Mouse (Mus musculus) heart, embryonic 11.5 days (tissue): ENCODE measurements around the gene Sema4g. TPM values are rescaled to one million over a fixed set of nuclear protein-coding genes. Genes with fewer than 3 reads are reported as not detected.

Experiments used
- ATAC-seq: fragments of 200-750 bp; cut with Nextera tagmentation; replicated peaks from 2 replicates; pipeline ENCODE4 v1.8.0; 2017; ENCODE audit warnings: moderate library complexity; ENCODE audit not compliant: insufficient number of reproducible peaks, low FRiP score, low TSS enrichment
- H3K27ac ChIP-seq: fragments of 300-500 bp; sonication (generic); 2 replicates; pipeline ENCODE4 v1.5.1; 2014; ENCODE audit warnings: mild to moderate bottlenecking, low read depth, low read length
- H3K27me3 ChIP-seq: fragments of 300-500 bp; sonication (generic); 2 replicates; pipeline ENCODE4 v1.6.1; 2014; ENCODE audit warnings: mild to moderate bottlenecking, low read length, mixed read lengths; ENCODE audit not compliant: control insufficient read depth, insufficient read depth
- H3K36me3 ChIP-seq: fragments of 300-500 bp; sonication (generic); 2 replicates; pipeline ENCODE4 v1.6.1; 2014; ENCODE audit warnings: mild to moderate bottlenecking, low read length, moderate library complexity, mixed read lengths; ENCODE audit not compliant: control insufficient read depth, insufficient read depth
- H3K4me1 ChIP-seq: fragments of 300-500 bp; sonication (generic); 2 replicates; pipeline ENCODE4 v1.6.1; 2014; ENCODE audit warnings: low read length; ENCODE audit not compliant: control insufficient read depth, insufficient read depth
- H3K4me2 ChIP-seq: fragments of 300-500 bp; sonication (generic); 2 replicates; pipeline ENCODE4 v1.6.1; 2014; ENCODE audit warnings: mild to moderate bottlenecking, moderate library complexity
- H3K4me3 ChIP-seq: fragments of 300-500 bp; sonication (generic); 2 replicates; pipeline ENCODE4 v1.5.1; 2014; ENCODE audit warnings: low read depth, low read length
- H3K9ac ChIP-seq: fragments of 300-500 bp; sonication (generic); 2 replicates; pipeline ENCODE4 v1.6.1; 2014; ENCODE audit warnings: mild to moderate bottlenecking, low read depth, low read length, moderate library complexity
- H3K9me3 ChIP-seq: fragments of 300-500 bp; sonication (generic); replicated peaks from 2 replicates; pipeline ENCODE4 v1.6.1; 2016; ENCODE audit warnings: low read length; ENCODE audit not compliant: control insufficient read depth
- WGBS: fragments of 180-500 bp; shearing (Covaris S2); extraction: QIAGEN DNeasy Blood & Tissue Kit; methylation state at CpG from one replicate; pipeline ENCODE4 v1.1.7; 2014; ENCODE audit not compliant: insufficient replicate concordance; 5-methylcytosine and 5-hydroxymethylcytosine counted together
- polyA plus RNA-seq: library from polyadenylated mRNA; unstranded; fragments of >200 nt; fragmentation: Nextera tagmentation; extraction: Ambion mirVana; gene quantifications from 2 replicates; pipeline ENCODE4 v1.2.1, GENCODE M21; 2014

Sema4g gene
- polyA plus RNA-seq, 1 experiment from 2014 or later: 1.4 TPM

DNA sequence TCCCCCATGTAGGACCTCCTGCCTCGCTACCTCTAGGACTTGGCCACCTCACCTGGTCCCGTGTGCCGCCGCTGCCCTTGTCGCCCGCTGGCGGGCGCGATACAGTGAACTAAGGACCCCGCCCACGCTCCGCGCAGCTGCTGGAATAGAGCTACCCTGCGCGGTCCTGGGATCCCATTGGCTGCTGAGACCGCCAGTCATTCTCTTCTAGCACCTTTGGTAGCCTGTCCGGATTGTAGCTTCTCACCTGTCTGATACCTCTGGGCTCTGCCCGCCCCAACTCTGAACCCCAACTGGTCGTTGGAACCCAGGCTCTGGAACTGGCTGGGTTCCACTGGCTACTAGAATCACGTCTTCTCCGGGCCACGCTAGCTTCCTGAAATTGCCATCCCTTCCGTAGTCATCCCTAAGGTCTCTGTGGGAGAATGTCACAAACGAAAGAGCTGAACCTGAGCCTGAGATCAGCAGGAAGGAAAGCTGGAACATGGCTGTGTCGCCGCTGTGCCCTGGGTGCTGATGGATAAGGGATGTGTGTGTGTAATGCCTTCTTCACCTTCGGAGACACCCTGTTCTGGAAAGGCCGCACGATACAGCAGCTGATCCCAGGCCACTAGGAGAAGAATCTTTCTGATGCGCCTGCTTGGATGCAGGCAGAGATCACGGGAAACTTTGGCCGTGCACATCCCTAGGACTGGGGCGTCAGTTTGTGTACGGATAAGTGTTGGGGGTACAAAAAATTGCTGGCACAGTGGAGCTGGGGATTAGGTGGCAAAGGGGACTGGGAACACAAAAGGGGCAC, 57.8 kb downstream of the Sema4g start:
- WGBS: 3% methylated on average over 34 of the region's 34 CpGs

DNA sequence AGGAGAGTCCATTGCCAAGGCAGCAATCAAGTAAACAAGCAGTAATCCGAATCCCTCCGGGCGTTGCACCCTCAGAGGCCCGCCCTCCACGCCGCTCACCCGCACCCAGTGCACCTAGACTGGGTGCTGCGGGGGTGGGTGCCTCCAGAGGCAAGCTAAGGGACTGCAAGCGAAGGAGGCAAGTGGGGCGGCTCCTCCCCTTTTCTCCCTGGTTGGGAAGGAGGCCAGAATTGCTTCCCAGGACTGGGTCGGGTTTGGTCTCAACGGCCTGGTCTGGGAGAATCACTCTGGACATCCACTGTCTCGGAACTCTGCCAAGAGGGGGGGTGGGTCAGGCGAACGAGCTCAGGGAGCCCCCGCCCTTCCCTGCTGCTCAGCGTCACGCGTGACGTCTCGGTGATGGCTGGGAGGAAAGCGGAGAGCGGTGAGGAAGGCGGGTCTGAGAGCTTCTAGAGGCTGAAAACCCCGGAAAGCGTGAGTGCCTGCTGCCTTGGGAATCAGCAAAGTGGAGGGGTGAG, 58.6 kb downstream of the Sema4g start, which contains the start of gene Sfxn3:
Gene Sfxn3, plus strand, starts transcription at position 87 of the 518 bp plus-strand sequence.
- H3K4me2 ChIP-seq: peak within 1 kb of the TSS; percentile 84

More for the DNA sequence above, 57.8 kb downstream of the Sema4g start:
- peak overlapping the region; percentile 74 for H3K9ac ChIP-seq
- no peaks in the 10 kb centered on the region for H3K9me3 ChIP-seq
- 0 out of 2 replicates have a peak, but pooled peaks have one; percentile 33 for ATAC-seq
- peak overlapping the region; percentile 84 for H3K4me2 ChIP-seq
- peaks cover 14% of the 10 kb centered on the region for H3K4me1 ChIP-seq
- peak overlapping the region; percentile 78 for H3K27ac ChIP-seq
- H3K4me3 ChIP-seq: peak overlapping the region; percentile 57
- H3K36me3 ChIP-seq: no peaks in the 10 kb centered on the region
- peaks cover 37% of the 10 kb centered on the region for H3K27me3 ChIP-seq

DNA sequence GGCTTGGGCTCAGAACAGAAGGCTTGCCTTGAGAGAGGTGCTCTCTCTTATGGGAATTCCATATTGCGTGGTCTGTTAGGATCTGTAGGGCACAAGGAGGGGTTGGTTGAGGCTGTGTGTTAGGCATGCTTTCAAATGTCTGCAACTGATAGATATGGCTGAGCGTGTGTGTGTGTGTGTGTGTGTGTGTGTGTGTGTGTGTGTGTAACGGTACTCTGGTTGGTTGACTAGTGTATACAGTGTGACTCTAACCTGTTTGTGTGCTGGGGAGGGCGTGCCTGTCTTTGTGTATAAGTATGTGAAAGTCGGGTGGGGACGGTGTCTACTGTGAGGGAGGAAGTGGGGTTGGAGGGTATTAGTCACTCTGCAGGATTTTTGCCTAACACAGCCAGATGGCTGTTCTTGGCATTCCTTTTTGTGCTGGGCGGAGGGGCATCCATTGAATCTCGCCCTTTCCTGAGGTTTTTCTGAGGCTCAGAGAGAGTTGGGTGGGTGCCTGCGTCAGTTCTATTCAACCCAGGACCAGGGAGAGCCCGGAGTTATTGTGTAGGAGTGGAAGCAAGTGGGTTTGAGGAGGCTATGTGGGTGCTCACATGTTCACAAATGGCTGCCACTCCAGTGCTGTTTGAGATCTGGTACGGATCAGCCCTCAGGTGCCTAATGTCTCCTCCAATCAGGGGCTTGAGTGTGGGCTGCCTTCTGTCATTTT, 59.2 kb downstream of the Sema4g start:
- peak overlapping the region; percentile 78 for H3K27ac ChIP-seq
- H3K36me3 ChIP-seq: no peaks in the 10 kb centered on the region; the same call in 1 of the 2 replicates
- peak overlapping the region; percentile 84 for H3K4me2 ChIP-seq
- H3K4me1 ChIP-seq: peaks cover 14% of the 10 kb centered on the region
- H3K27me3 ChIP-seq: peaks cover 32% of the 10 kb centered on the region
- ATAC-seq: peak; percentile 44
- no peaks in the 10 kb centered on the region for H3K9me3 ChIP-seq
- peak overlapping the region; percentile 74 for H3K9ac ChIP-seq
- peak overlapping the region; percentile 57 for H3K4me3 ChIP-seq
- 36% methylated on average over 11 of the region's 11 CpGs for WGBS

More for the DNA sequence above, 58.6 kb downstream of the Sema4g start, which contains the start of gene Sfxn3:
- Histone ChIP-seq H3K4me1 (peaks cover 14% of the 10 kb centered on the region), H3K36me3 (no peaks in the 10 kb centered on the region), H3K9ac (peak within 1 kb of the TSS; percentile 74), H3K9me3 (no peaks in the 10 kb centered on the region), H3K27me3 (peaks cover 32% of the 10 kb centered on the region), H3K4me3 (peak within 1 kb of the TSS; percentile 57), H3K27ac (peak within 1 kb of the TSS; percentile 78)
- under 1% methylated on average over 26 of the region's 26 CpGs for WGBS
- peak; percentile 76 for ATAC-seq

DNA sequence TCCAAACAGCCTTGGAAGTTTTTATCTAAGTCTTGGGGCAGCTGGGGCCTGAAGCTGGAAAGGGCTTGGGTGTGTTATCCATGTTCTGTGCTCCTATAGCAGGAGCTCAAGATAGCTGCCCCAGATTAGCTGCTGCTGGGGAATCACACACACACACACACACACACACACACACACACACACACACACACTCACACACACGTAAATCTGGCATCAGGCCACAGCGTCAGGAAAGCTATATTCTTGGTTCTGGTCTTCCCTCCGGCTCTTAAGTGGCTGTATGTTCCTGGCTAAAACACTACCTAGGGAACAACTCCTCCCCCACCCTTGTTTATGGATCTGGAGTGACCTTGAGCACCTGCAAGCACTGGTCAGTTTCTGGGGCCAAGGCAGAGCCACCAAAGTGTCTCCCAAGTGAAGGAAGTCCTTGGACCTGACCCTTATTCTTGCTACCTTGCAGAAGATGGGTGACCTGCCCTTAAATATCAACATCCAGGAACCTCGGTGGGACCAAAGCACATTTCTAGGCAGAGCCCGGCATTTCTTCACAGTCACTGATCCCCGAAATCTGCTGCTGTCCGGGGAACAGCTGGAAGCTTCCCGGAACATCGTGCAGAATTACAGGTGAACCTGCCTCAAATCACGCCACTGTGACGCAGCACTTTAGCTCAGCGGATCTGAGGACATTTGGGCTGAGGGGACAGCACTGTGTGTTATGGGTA, 59.9 kb downstream of the Sema4g start:
- H3K36me3 ChIP-seq: peaks cover 4% of the 10 kb centered on the region; the same call in 1 of the 2 replicates
- H3K27me3 ChIP-seq: peaks cover 25% of the 10 kb centered on the region
- H3K27ac ChIP-seq: peak overlapping the region; percentile 78
- peak overlapping the region; percentile 57; the same call in 1 of the 2 replicates for H3K4me3 ChIP-seq
- peaks cover 14% of the 10 kb centered on the region for H3K4me1 ChIP-seq
- H3K9ac ChIP-seq: peak overlapping the region; percentile 74; the same call in 1 of the 2 replicates
- no peak for ATAC-seq
- WGBS: 71% methylated on average over 12 of the region's 12 CpGs
- H3K4me2 ChIP-seq: peak overlapping the region; percentile 84
- H3K9me3 ChIP-seq: no peaks in the 10 kb centered on the region

DNA sequence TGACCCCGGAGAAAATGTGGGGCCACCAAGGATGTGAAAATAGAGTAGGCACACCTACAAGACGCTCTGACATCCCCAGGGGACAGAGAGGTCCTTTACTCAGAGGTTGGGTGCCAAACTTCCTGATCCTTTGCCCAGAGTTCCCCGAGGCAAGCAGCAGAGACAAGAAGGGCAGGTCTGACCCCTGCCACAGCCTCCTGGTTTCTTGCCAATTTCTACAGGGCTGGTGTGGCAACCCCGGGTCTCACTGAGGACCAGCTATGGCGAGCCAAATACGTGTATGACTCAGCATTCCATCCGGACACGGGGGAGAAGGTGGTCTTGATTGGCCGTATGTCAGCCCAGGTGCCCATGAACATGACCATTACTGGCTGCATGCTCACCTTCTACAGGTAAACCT, 60.6 kb downstream of the Sema4g start:
- no peak overlapping the region for H3K9ac ChIP-seq
- peaks cover 4% of the 10 kb centered on the region; the same call in 1 of the 2 replicates for H3K36me3 ChIP-seq
- ATAC-seq: no peak
- no peaks in the 10 kb centered on the region for H3K9me3 ChIP-seq
- no peak overlapping the region for H3K4me2 ChIP-seq
- no peak overlapping the region for H3K4me3 ChIP-seq
- 71% methylated on average over 9 of the region's 9 CpGs for WGBS
- H3K4me1 ChIP-seq: peaks cover 14% of the 10 kb centered on the region
- peaks cover 20% of the 10 kb centered on the region for H3K27me3 ChIP-seq
- H3K27ac ChIP-seq: no peak overlapping the region

Other genes with a start within 250 kb of the Sema4g start
- not detected in 2 replicates for gene Pax2, start 233.1 kb upstream of the Sema4g start, polyA plus RNA-seq
- 57.1 and 62.0 TPM in 2 replicates for gene Slf2, start 58.0 kb upstream of the Sema4g start, polyA plus RNA-seq
- 14.2 and 14.8 TPM in 2 replicates for gene Twnk, start 16.6 kb downstream of the Sema4g start, polyA plus RNA-seq
- gene Mrpl43, start 17.3 kb downstream of the Sema4g start, polyA plus RNA-seq: 63.0 and 64.3 TPM in 2 replicates
- gene Lzts2, start 25.3 kb downstream of the Sema4g start, polyA plus RNA-seq: 35.3 and 38.4 TPM in 2 replicates
- 0.21 TPM in 1 of 2 replicates, not detected in the other for gene Pdzd7, start 56.6 kb downstream of the Sema4g start, polyA plus RNA-seq
- 16.0 and 18.8 TPM in 2 replicates for gene Sfxn3, start 58.4 kb downstream of the Sema4g start, polyA plus RNA-seq
- 2.7 and 2.9 TPM in 2 replicates for gene Kazald1, start 86.1 kb downstream of the Sema4g start, polyA plus RNA-seq
- gene Tlx1, start 161.6 kb downstream of the Sema4g start, polyA plus RNA-seq: 0.45 and 1.0 TPM in 2 replicates
- 0.08 and 0.16 TPM in 2 replicates for gene Lbx1, start 246.7 kb downstream of the Sema4g start, polyA plus RNA-seq